27 mouse cellular contexts compared by ENCODE assay signal in the genomic region with DNA sequence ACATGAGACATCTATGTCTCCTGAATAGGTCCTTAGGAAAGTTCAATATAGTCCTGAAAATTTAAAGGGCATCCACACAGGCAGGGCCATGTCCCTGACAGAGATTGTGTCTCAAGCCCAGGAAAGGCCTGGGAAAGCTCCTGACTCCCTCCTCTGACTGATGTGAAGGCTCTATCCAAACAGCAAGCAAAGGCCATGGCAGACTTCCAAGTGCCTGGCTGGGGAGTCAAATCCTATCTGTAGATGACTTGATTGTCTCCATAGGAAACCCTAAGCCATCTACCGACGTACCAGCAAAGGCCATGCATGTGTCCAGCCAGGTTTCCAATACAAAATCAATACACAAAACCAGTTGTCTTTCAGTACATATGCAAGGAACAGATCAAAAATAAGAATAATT. TPM values are rescaled to one million over a fixed set of nuclear protein-coding genes. Genes with fewer than 3 reads are reported as not detected.
A peak's percentile ranks its signal among the peaks of the same experiment; 100 is the strongest.
DNase-seq lines count a peak whose midpoint lies in the region; TF ChIP-seq lines count a peak whose summit lies in the region.
"Had no signal": no experiment of that assay in that cellular context is flagged by ENCODE, and none has a peak within 500 bp of the region (broad histone marks: within the 10 kb centered on the region; RNA-seq: fewer than 3 reads in every experiment).

No protein-coding gene starts in this region.

- H3K4me3 ChIP-seq in lung, adult 2 months (replicated peaks; ENCODE audit: extremely low read depth, low read depth, low read length), result no peak overlapping the region
- H3K4me3 ChIP-seq: embryonic facial prominence, embryonic 12.5 days; forebrain, embryonic 15.5 days; heart, embryonic 10.5 days; heart, embryonic 15.5 days; hindbrain, embryonic 13.5 days; neural tube, embryonic 13.5 days had no signal

- TF ChIP-seq POLR2A in lung, adult 2 months (IDR thresholded peaks at IDR 0.05; ENCODE audit: borderline replicate concordance, extremely low read depth, low read depth, low read length), result no peak

- no peaks in the 10 kb centered on the region for H3K4me1 ChIP-seq in lung, adult 2 months (ENCODE audit: control insufficient read depth, insufficient read depth, low read length)
- H3K4me1 ChIP-seq: embryonic facial prominence, embryonic 12.5 days; hindbrain, embryonic 13.5 days; neural tube, embryonic 13.5 days had no signal

- DNase-seq in adrenal gland, postnatal 14 days, result peak; percentile 23
- DNase-seq in adrenal gland, adult 18-20 months (ENCODE audit: low spot score in 2 of 2), result no peak
- DNase-seq in lung, adult 18-20 months, result peak; percentile 3
- DNase-seq in lung, adult 2 months, result no peak
- peak; percentile 9 for DNase-seq in adrenal gland, postnatal 25 days
- peak; percentile 12 for DNase-seq in lung, postnatal 36 days
- DNase-seq in right cerebral cortex, postnatal 36 days (ENCODE audit: low spot score in 2 of 2), result no peak
- DNase-seq: cerebellum, adult 8-10 months; embryo, embryonic 11 days; gastrocnemius, postnatal 25 days; heart, adult 11 months; heart, postnatal 36 days; kidney, adult 9 months; kidney, postnatal 10 days; layer of hippocampus, postnatal 36 days; liver; retina, postnatal 1 day; right cerebral cortex, postnatal 25 days; thymus, adult 18-20 months; thymus, postnatal 36 days had no signal

- TF ChIP-seq CTCF in lung, adult 2 months (IDR thresholded peaks at IDR 0.05; ENCODE audit: insufficient read depth, low read length), result no peak

- 86% methylated on average over 2 of the region's 2 CpGs for WGBS in lung, adult 2 months

RNA-seq across cellular contexts. Expression of a gene that starts 54.7 kb away (rescaled TPM):
- 0.41 and 0.86 TPM in 2 replicates for total RNA-seq in adrenal gland, postnatal 14 days (2021)
- under 1 TPM; 0.50 to 0.80 TPM for total RNA-seq in adrenal gland, adult 18-20 months (2021)
- 1.8 and 2.8 TPM in 2 replicates for polyA plus RNA-seq in lung, adult 2 months (2012; rRNA removed)
- total RNA-seq in adrenal gland, postnatal 25 days (2021), result 0.33 and 0.70 TPM in 2 replicates
- total RNA-seq: heart, postnatal 36 days; MEL had no signal

Comparison
In these comparisons a context has a peak if more than half of its experiments do, and no peak if none do; other contexts are left out.
1. DNase-seq: peak in adrenal gland, postnatal 14 days (single experiment), lung, adult 18-20 months (2 of 2), adrenal gland, postnatal 25 days (single experiment) and lung, postnatal 36 days (single experiment); none in adrenal gland, adult 18-20 months (0 of 2), lung, adult 2 months (single experiment) and right cerebral cortex, postnatal 36 days (0 of 2).